Comparison of ENCODE assay signal across 20 mouse cellular contexts in the genomic region with DNA sequence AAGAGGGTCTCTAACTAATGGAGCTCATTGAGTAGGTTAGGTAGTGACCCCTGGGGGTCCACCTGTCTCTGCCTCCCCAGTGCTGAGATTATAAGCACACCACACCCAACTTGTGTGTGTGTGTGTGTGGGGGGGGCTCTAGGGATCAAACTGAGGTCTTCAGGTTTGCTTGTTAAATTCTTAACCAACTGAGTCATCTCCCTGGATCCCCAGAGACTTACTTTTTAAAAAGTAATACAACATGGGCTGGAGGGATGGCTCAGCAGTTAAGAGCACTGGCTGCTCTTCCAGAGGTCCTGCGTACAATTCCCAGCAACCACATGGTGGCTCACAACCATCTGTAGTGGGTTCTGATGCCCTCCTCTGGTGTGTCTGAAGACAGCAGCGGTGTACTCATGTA.
"Had no signal": no experiment of that assay in that cellular context is flagged by ENCODE, and none has a peak within 500 bp of the region (broad histone marks: within the 10 kb centered on the region; RNA-seq: fewer than 3 reads in every experiment).

No protein-coding gene starts in this region.

- H3K4me3 ChIP-seq: lung, embryonic 15.5 days; midbrain, embryonic 10.5 days; midbrain, embryonic 12.5 days; myocyte; neural tube, embryonic 13.5 days; neural tube, embryonic 15.5 days had no signal

- H3K36me3 ChIP-seq: lung, embryonic 15.5 days; midbrain, embryonic 12.5 days; neural tube, embryonic 15.5 days had no signal

- H3K27ac ChIP-seq: lung, embryonic 15.5 days; midbrain, embryonic 10.5 days; midbrain, embryonic 12.5 days; neural tube, embryonic 13.5 days; neural tube, embryonic 15.5 days had no signal

- DNase-seq: lung, adult 18-20 months; lung, postnatal 14 days; lung, postnatal 36 days; midbrain, embryonic 14.5 days; retina, postnatal 1 day; right cerebral cortex, adult 18-20 months; right cerebral cortex, postnatal 25 days; right cerebral cortex, postnatal 4 days; spleen, adult 18-20 months; thymus, adult 18-20 months; thymus, postnatal 14 days; thymus, postnatal 36 days had no signal

- H3K27me3 ChIP-seq: lung, embryonic 15.5 days; midbrain, embryonic 12.5 days; neural tube, embryonic 13.5 days; neural tube, embryonic 15.5 days had no signal

- ATAC-seq: lung, postnatal 0 days; midbrain, embryonic 16.5 days had no signal

- H3K4me1 ChIP-seq: midbrain, embryonic 12.5 days had no signal

- H3K9ac ChIP-seq: lung, embryonic 15.5 days; midbrain, embryonic 12.5 days; neural tube, embryonic 13.5 days; neural tube, embryonic 15.5 days had no signal

- H3K4me2 ChIP-seq: lung, embryonic 15.5 days; midbrain, embryonic 12.5 days; neural tube, embryonic 13.5 days; neural tube, embryonic 15.5 days had no signal

- H3K9me3 ChIP-seq: lung, embryonic 15.5 days; midbrain, embryonic 10.5 days; midbrain, embryonic 12.5 days; neural tube, embryonic 13.5 days; neural tube, embryonic 15.5 days had no signal
